Mouse (Mus musculus) G1E (cell line): ENCODE results near the gene Tmem240. TPM values are rescaled to one million over a fixed set of nuclear protein-coding genes. Genes with fewer than 3 reads are reported as not detected.

Source experiments
- ATAC-seq: 2 replicates; pipeline ENCODE4 v1.8.0; 2016; ENCODE audit warnings: mild to moderate bottlenecking; ENCODE audit not compliant: insufficient number of reproducible peaks, poor library complexity, low FRiP score, severe bottlenecking; ENCODE audit errors: extremely low read depth
- DNase-seq: peaks from one replicate; pipeline ENCODE4 v3.0.0; 2012; ENCODE audit warnings: low spot score
- H3K27me3 ChIP-seq: 2 replicates; pipeline ENCODE4 v1.6.1; 2012; ENCODE audit warnings: mild to moderate bottlenecking, low read length, inconsistent platforms; ENCODE audit not compliant: insufficient read depth
- H3K36me3 ChIP-seq: replicated peaks from 2 replicates; pipeline ENCODE3; 2012; ENCODE audit warnings: mild to moderate bottlenecking, inconsistent platforms
- H3K4me1 ChIP-seq: 2 replicates; pipeline ENCODE4 v1.6.1; 2012; ENCODE audit warnings: low read depth, low read length, inconsistent platforms, mixed read lengths; ENCODE audit not compliant: insufficient read depth
- H3K4me3 ChIP-seq: 2 replicates; pipeline ENCODE4 v1.5.1; 2012; ENCODE audit warnings: low read depth, mild to moderate bottlenecking, inconsistent platforms, low read length, moderate library complexity, mixed read lengths
- H3K9me3 ChIP-seq: replicated peaks from 2 replicates; pipeline ENCODE4 v1.6.1; 2012; ENCODE audit warnings: inconsistent platforms
- CTCF ChIP-seq: IDR thresholded peaks from 2 replicates; pipeline ENCODE4 v1.5.1; 2012; ENCODE audit warnings: low read depth, low read length, inconsistent platforms, mixed read lengths
- GATA1 ChIP-seq: IDR thresholded peaks from 2 replicates; pipeline ENCODE4 v1.6.1; 2012; ENCODE audit warnings: borderline replicate concordance, low read length, inconsistent platforms, mixed read lengths
- GATA2 ChIP-seq: IDR thresholded peaks from 2 replicates; pipeline ENCODE4 v1.6.1; 2012; ENCODE audit warnings: low read depth, low read length, inconsistent platforms, borderline replicate concordance
- POLR2AphosphoS5 ChIP-seq: IDR thresholded peaks from 2 replicates; pipeline ENCODE4 v1.6.1; 2012; ENCODE audit warnings: low read depth, low read length, inconsistent platforms; ENCODE audit not compliant: insufficient replicate concordance
- TAL1 ChIP-seq: conservative IDR thresholded peaks from 2 replicates; pipeline ENCODE4 v1.6.1; 2012; ENCODE audit warnings: low read depth, low read length, inconsistent platforms, mixed read lengths
- polyA plus RNA-seq: library from polyadenylated mRNA; stranded (reverse); fragments of >175 nt; gene quantifications from 2 replicates; pipeline ENCODE4 v1.2.3, GENCODE M21; 2012
- total RNA-seq, 2 experiments: library from RNA; stranded (forward) in 1 of 2; stranded (reverse) in 1 of 2; fragments of 200-1000 nt in 1 of 2; fragments of >200 nt in 1 of 2; fragmentation: Nextera tagmentation in 1 of 2; gene quantifications; 2 replicates each; pipeline ENCODE4 v1.2.3; 2014 to 2017

Gene Tmem240
- total and polyA plus RNA-seq, 3 experiments, result 0.55 to 0.98 (median 0.68) TPM

GRCm38 (mm10) chr4:155759862-155760612, 25.4 kb downstream of the Tmem240 start:
- no peaks in the 10 kb centered on the region for H3K27me3 ChIP-seq
- DNase-seq, result peak; percentile 40
- H3K36me3 ChIP-seq, result peaks cover 43% of the 10 kb centered on the region
- no peaks in the 10 kb centered on the region for H3K9me3 ChIP-seq
- peak overlapping the region; percentile 90 for H3K4me3 ChIP-seq
- peaks cover 41% of the 10 kb centered on the region for H3K4me1 ChIP-seq
- TF ChIP-seq GATA1 (no peak), GATA2 (no peak), POLR2AphosphoS5 (no peak), TAL1 (no peak), CTCF (0 out of 2 replicates have a peak, but pooled peaks have one; percentile 9)
- ATAC-seq, result peak; percentile 52; the same call in 1 of the 2 replicates

- Histone ChIP-seq H3K27me3 (no peaks in the 10 kb centered on the region), H3K4me1 (peaks cover 41% of the 10 kb centered on the region), H3K36me3 (peaks cover 35% of the 10 kb centered on the region), H3K9me3 (no peaks in the 10 kb centered on the region), H3K4me3 (peak within 1 kb of the TSS; percentile 90)
- DNase-seq (peak; percentile 89), ATAC-seq (peak; percentile 89)
- TF ChIP-seq TAL1, result no peak
- TF ChIP-seq CTCF, result no peak
- TF ChIP-seq GATA1, result no peak
- TF ChIP-seq POLR2AphosphoS5, result no peak
- no peak for TF ChIP-seq GATA2
Measured at GRCm38 (mm10) chr4:155760613-155761355, 26.2 kb downstream of the Tmem240 start, which contains the start of gene Atad3a. Atad3a (minus strand) TSS chr4:155761093.

GRCm38 (mm10) chr4:155761356-155762099, 26.9 kb downstream of the Tmem240 start:
- peaks cover 41% of the 10 kb centered on the region for H3K4me1 ChIP-seq
- no peaks in the 10 kb centered on the region for H3K27me3 ChIP-seq
- ATAC-seq (no peak), DNase-seq (no peak)
- peak overlapping the region; percentile 90 for H3K4me3 ChIP-seq
- H3K9me3 ChIP-seq, result no peaks in the 10 kb centered on the region
- TF ChIP-seq POLR2AphosphoS5 (no peak), GATA2 (no peak), GATA1 (no peak), CTCF (no peak), TAL1 (no peak)
- H3K36me3 ChIP-seq, result peaks cover 28% of the 10 kb centered on the region

GRCm38 (mm10) chr4:155762357-155762756, 27.8 kb downstream of the Tmem240 start:
- peaks cover 23% of the 10 kb centered on the region for H3K36me3 ChIP-seq
- H3K27me3 ChIP-seq, result no peaks in the 10 kb centered on the region
- ATAC-seq, result no peak
- no peak for DNase-seq
- H3K4me3 ChIP-seq, result no peak overlapping the region
- H3K9me3 ChIP-seq, result no peaks in the 10 kb centered on the region
- TF ChIP-seq TAL1, result no peak
- peaks cover 37% of the 10 kb centered on the region for H3K4me1 ChIP-seq

- peaks cover 16% of the 10 kb centered on the region for H3K36me3 ChIP-seq
- no peak; the same call in 1 of the 2 replicates for ATAC-seq
- H3K9me3 ChIP-seq, result no peaks in the 10 kb centered on the region
- peak overlapping the region; percentile 77 for H3K4me3 ChIP-seq
- TF ChIP-seq CTCF, result no peak
- no peak for TF ChIP-seq POLR2AphosphoS5
- TF ChIP-seq GATA1, result no peak
- no peak for TF ChIP-seq GATA2
- TF ChIP-seq TAL1, result no peak
- peaks cover 30% of the 10 kb centered on the region for H3K4me1 ChIP-seq
- DNase-seq, result no peak
- peaks cover 35% of the 10 kb centered on the region for H3K27me3 ChIP-seq
Measured at GRCm38 (mm10) chr4:155769496-155769879, 34.9 kb downstream of the Tmem240 start.
